Mouse (Mus musculus) bone marrow macrophage, adult 2 months (primary cell): ENCODE measurements around the gene Fam19a5.

Experiments
- CTCF ChIP-seq: IDR thresholded peaks from 2 replicates; pipeline ENCODE4 v1.5.1; 2012; ENCODE audit warnings: low read depth, mild to moderate bottlenecking, low read length, moderate library complexity
- POLR2A ChIP-seq: IDR thresholded peaks from 2 replicates; pipeline ENCODE4 v1.6.1; 2012; ENCODE audit warnings: mild to moderate bottlenecking, low read depth, low read length, borderline replicate concordance

DNA sequence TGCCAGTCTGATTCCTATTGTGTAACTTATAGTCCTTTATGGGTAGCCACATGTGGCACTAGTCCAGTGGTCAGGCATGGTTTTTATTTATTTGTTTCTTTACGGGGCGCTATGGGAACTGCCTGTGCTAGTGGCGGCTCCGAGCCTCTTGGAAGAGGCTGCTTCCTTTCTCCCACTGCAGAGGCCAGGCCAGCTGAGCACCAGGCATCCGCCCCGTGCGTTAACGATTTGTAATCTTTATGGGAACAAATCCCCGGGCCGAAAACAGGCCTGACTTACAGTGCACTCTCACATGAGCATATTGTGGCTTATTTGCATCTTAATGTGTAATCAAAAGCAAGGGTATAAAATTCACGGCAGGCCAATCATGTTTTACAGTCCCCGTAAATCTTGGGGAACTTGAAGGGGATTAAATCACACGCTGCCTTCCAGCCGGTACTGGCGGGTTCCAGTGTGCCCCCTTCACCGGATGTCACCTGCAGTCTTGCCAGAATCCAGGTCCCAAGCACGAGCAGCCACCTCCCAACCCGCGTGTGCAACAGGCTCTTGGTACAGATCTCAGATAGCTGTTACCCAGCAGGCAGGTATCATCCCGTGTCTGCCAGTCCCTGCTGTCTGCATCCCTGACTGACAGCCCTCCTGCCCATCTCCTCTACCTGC lies 112.5 kb downstream of the Fam19a5 start:
- no peak for TF ChIP-seq POLR2A
- no peak for TF ChIP-seq CTCF
